Mouse (Mus musculus) embryonic facial prominence, embryonic 12.5 days (tissue): ENCODE results near the gene Slc6a21. TPM values are rescaled to one million over a fixed set of nuclear protein-coding genes. Genes with fewer than 3 reads are reported as not detected.

Experiments
- ATAC-seq: fragments of 200-750 bp; cut with Nextera tagmentation; 2 replicates; pipeline ENCODE4 v1.8.0; 2017; ENCODE audit not compliant: insufficient number of reproducible peaks, insufficient read depth, low FRiP score, low TSS enrichment
- H3K27ac ChIP-seq: fragments of 300-500 bp; sonication (generic); 2 replicates; pipeline ENCODE4 v1.5.1; 2016; ENCODE audit warnings: mild to moderate bottlenecking
- H3K27me3 ChIP-seq: fragments of 300-500 bp; sonication (generic); 2 replicates; pipeline ENCODE4 v1.6.1; 2016; ENCODE audit warnings: mild to moderate bottlenecking, moderate library complexity
- H3K36me3 ChIP-seq: fragments of 300-500 bp; sonication (generic); 2 replicates; pipeline ENCODE4 v1.6.1; 2016; ENCODE audit warnings: mild to moderate bottlenecking
- H3K4me1 ChIP-seq: fragments of 300-500 bp; sonication (generic); 2 replicates; pipeline ENCODE4 v1.6.1; 2016
- H3K4me2 ChIP-seq: fragments of 300-500 bp; sonication (generic); replicated peaks from 2 replicates; pipeline ENCODE4 v1.6.1; 2016; ENCODE audit warnings: mild to moderate bottlenecking, moderate library complexity
- H3K4me3 ChIP-seq: fragments of 300-500 bp; sonication (generic); 2 replicates; pipeline ENCODE4 v1.5.1; 2016; ENCODE audit warnings: mild to moderate bottlenecking
- H3K9ac ChIP-seq: fragments of 300-500 bp; sonication (generic); 2 replicates; pipeline ENCODE4 v1.6.1; 2016; ENCODE audit warnings: mild to moderate bottlenecking, moderate library complexity
- H3K9me3 ChIP-seq: fragments of 300-500 bp; sonication (generic); 2 replicates; pipeline ENCODE4 v1.6.1; 2016; ENCODE audit warnings: mild to moderate bottlenecking, moderate library complexity
- WGBS: fragments of 180-500 bp; shearing (Covaris S2); methylation state at CpG from one replicate; pipeline ENCODE4 v1.1.7; 2016; 5-methylcytosine and 5-hydroxymethylcytosine counted together
- polyA plus RNA-seq: library from polyadenylated mRNA; unstranded; fragments of >200 nt; fragmentation: Nextera tagmentation; extraction: Ambion mirVana; gene quantifications from 2 replicates; pipeline ENCODE4 v1.2.1, GENCODE M21; 2016

The Slc6a21 gene
- polyA plus RNA-seq, 1 experiment from 2014 or later: not detected

- Histone ChIP-seq H3K9me3 (no peaks in the 10 kb centered on the region), H3K27ac (no peak overlapping the region), H3K4me2 (no peak overlapping the region), H3K36me3 (no peaks in the 10 kb centered on the region), H3K9ac (no peak overlapping the region), H3K4me3 (no peak overlapping the region), H3K4me1 (peaks cover 6% of the 10 kb centered on the region; the same call in 1 of the 2 replicates), H3K27me3 (no peaks in the 10 kb centered on the region)
- ATAC-seq: no peak
- WGBS: 76% methylated on average over 8 of the region's 8 CpGs
These were observed 18.0 kb upstream of the Slc6a21 start for GRCm38 (mm10) chr7:45259281-45259680.

GRCm38 (mm10) chr7:45262266-45262665, 15.0 kb upstream of the Slc6a21 start:
- Histone ChIP-seq H3K9me3 (no peaks in the 10 kb centered on the region), H3K4me2 (no peak overlapping the region), H3K4me1 (peaks cover 6% of the 10 kb centered on the region; the same call in 1 of the 2 replicates), H3K27me3 (no peaks in the 10 kb centered on the region), H3K27ac (no peak overlapping the region), H3K36me3 (no peaks in the 10 kb centered on the region), H3K4me3 (no peak overlapping the region), H3K9ac (no peak overlapping the region)
- WGBS: 55% methylated on average over 7 of the region's 7 CpGs
- no peak for ATAC-seq

DNA sequence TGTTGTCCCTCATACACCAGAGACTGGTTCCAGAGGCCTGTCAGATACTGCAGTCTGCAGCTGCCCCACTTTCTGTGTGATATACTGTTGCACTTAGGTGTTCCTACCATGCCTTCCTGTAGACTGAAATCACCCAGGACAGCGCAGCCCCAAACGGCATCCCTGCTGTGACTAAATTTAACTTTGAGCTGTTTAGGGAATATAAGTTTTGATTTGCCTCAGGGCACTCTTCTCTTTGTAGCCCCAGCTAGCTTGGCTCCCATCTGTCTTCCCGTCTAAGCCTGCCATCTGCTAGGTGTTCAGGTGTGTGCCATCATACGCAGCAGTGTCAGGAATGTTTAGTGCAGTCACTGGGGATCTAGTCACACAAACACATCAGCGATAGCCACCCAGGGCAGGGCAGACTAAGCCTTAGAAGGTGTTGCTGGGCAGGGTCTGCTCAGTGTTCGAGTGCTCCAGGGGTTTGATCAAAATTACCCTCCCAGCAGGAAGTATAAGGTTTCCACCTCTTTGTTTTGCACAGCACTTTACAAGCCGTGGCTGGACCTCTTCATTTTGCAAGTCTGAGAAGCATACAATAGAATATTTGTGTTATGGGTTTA, 14.2 kb upstream of the Slc6a21 start:
- Histone ChIP-seq H3K4me2 (no peak overlapping the region), H3K9me3 (no peaks in the 10 kb centered on the region), H3K4me3 (no peak overlapping the region), H3K36me3 (no peaks in the 10 kb centered on the region), H3K4me1 (peaks cover 7% of the 10 kb centered on the region; the same call in 1 of the 2 replicates), H3K27me3 (peaks cover 5% of the 10 kb centered on the region; the same call in 1 of the 2 replicates), H3K27ac (0 out of 2 replicates have a peak overlapping the region, but pooled peaks have one; percentile 33), H3K9ac (no peak overlapping the region)
- peak; percentile 52; the same call in 1 of the 2 replicates for ATAC-seq
- 39% methylated on average over 7 of the region's 7 CpGs for WGBS

- Histone ChIP-seq H3K4me2 (no peak overlapping the region), H3K27ac (no peak overlapping the region), H3K4me1 (peaks cover 8% of the 10 kb centered on the region; the same call in 1 of the 2 replicates), H3K9ac (no peak overlapping the region), H3K27me3 (peaks cover 5% of the 10 kb centered on the region; the same call in 1 of the 2 replicates), H3K9me3 (no peaks in the 10 kb centered on the region), H3K4me3 (no peak overlapping the region), H3K36me3 (no peaks in the 10 kb centered on the region)
- WGBS: 72% methylated on average over 3 of the region's 3 CpGs
- no peak for ATAC-seq
These were observed 13.0 kb upstream of the Slc6a21 start for GRCm38 (mm10) chr7:45264348-45264747.

DNA sequence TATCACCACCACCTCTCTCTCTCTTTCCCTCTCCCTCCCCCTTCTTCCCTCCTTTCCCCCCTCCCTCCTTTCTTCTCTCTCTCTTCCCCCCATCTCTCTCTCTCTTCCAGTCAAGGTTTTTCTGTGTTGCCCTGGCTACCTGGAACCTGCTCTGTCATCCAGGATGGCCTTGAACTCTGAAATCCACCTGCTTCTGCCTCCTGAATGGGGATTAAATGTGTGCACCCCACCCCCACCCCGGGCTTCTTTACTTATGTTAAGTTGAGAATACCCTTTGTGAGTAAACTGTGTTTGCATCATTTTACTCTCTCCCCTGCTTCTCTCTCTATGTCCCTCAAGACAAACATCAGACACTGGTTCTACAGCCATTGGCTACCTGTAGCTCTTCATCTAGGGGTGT, 11.8 kb upstream of the Slc6a21 start:
- Histone ChIP-seq H3K27ac (no peak overlapping the region), H3K36me3 (no peaks in the 10 kb centered on the region), H3K4me2 (no peak overlapping the region), H3K4me3 (no peak overlapping the region), H3K4me1 (peaks cover 8% of the 10 kb centered on the region; the same call in 1 of the 2 replicates), H3K9ac (no peak overlapping the region), H3K27me3 (peaks cover 5% of the 10 kb centered on the region; the same call in 1 of the 2 replicates), H3K9me3 (no peaks in the 10 kb centered on the region)
- WGBS: 70% methylated on average over 1 of the region's 1 CpGs
- no peak for ATAC-seq

GRCm38 (mm10) chr7:45272786-45273412, 4.4 kb upstream of the Slc6a21 start:
- H3K27me3 ChIP-seq: peaks cover 9% of the 10 kb centered on the region
- 0 out of 2 replicates have a peak overlapping the region, but pooled peaks have one; percentile 3 for H3K9ac ChIP-seq
- no peaks in the 10 kb centered on the region for H3K36me3 ChIP-seq
- 68% methylated on average over 10 of the region's 10 CpGs for WGBS
- H3K27ac ChIP-seq: no peak overlapping the region
- 0 out of 2 replicates have a peak, but pooled peaks cover 2% of the 10 kb centered on the region for H3K4me1 ChIP-seq
- no peak overlapping the region for H3K4me2 ChIP-seq
- no peaks in the 10 kb centered on the region for H3K9me3 ChIP-seq
- no peak for ATAC-seq
- H3K4me3 ChIP-seq: no peak overlapping the region

GRCm38 (mm10) chr7:45273672-45274071, 3.6 kb upstream of the Slc6a21 start:
- no peak overlapping the region for H3K9ac ChIP-seq
- H3K4me2 ChIP-seq: no peak overlapping the region
- no peak overlapping the region for H3K4me3 ChIP-seq
- peaks cover 7% of the 10 kb centered on the region for H3K27me3 ChIP-seq
- 84% methylated on average over 8 of the region's 8 CpGs for WGBS
- no peaks in the 10 kb centered on the region for H3K36me3 ChIP-seq
- no peak overlapping the region for H3K27ac ChIP-seq
- H3K4me1 ChIP-seq: no peaks in the 10 kb centered on the region
- H3K9me3 ChIP-seq: no peaks in the 10 kb centered on the region
- no peak for ATAC-seq

GRCm38 (mm10) chr7:45286486-45286885, 9.2 kb downstream of the Slc6a21 start:
- no peak overlapping the region for H3K27ac ChIP-seq
- no peaks in the 10 kb centered on the region for H3K4me1 ChIP-seq
- WGBS: 84% methylated on average over 13 of the region's 13 CpGs

DNA sequence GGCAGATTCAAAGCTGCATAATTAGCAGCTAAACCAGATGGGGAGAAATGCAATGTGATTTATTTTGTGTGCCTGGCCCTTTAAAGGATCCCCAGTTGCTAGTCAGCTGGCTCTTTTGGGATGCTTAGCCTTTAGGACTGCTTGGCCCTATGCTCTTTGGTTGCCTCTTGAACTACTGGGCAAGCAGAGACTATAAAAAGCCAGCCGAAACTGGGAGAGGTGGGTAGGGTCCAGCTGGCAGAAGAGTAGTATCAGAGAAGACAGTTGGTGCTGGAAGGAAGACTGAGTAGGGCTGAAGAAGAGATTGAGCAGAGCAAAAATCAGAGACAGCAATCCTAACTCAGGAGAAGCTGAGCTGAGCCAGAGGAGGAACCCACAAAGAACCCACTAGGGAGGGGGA, 19.3 kb downstream of the Slc6a21 start:
- no peak for ATAC-seq
- Histone ChIP-seq H3K9me3 (no peaks in the 10 kb centered on the region), H3K4me2 (no peak overlapping the region), H3K27me3 (0 out of 2 replicates have a peak, but pooled peaks cover 2% of the 10 kb centered on the region), H3K9ac (no peak overlapping the region), H3K36me3 (no peaks in the 10 kb centered on the region), H3K4me1 (no peaks in the 10 kb centered on the region), H3K4me3 (no peak overlapping the region), H3K27ac (no peak overlapping the region)
- WGBS: 85% methylated on average over 1 of the region's 1 CpGs

More at GRCm38 (mm10) chr7:45286486-45286885, 9.2 kb downstream of the Slc6a21 start:
- Histone ChIP-seq H3K36me3 (no peaks in the 10 kb centered on the region), H3K27me3 (0 out of 2 replicates have a peak, but pooled peaks cover 4% of the 10 kb centered on the region), H3K4me3 (no peak overlapping the region), H3K4me2 (no peak overlapping the region), H3K9me3 (no peaks in the 10 kb centered on the region), H3K9ac (no peak overlapping the region)
- no peak for ATAC-seq

GRCm38 (mm10) chr7:45297563-45297962, 20.2 kb downstream of the Slc6a21 start:
- Histone ChIP-seq H3K27me3 (0 out of 2 replicates have a peak, but pooled peaks cover 2% of the 10 kb centered on the region), H3K9me3 (no peaks in the 10 kb centered on the region), H3K9ac (no peak overlapping the region), H3K4me3 (no peak overlapping the region), H3K4me2 (no peak overlapping the region), H3K4me1 (no peaks in the 10 kb centered on the region), H3K36me3 (no peaks in the 10 kb centered on the region), H3K27ac (no peak overlapping the region)
- ATAC-seq: no peak
- 61% methylated on average over 3 of the region's 3 CpGs for WGBS

GRCm38 (mm10) chr7:45299752-45300151, 22.4 kb downstream of the Slc6a21 start:
- WGBS: 12% methylated on average over 5 of the region's 5 CpGs
- Histone ChIP-seq H3K4me3 (no peak overlapping the region), H3K4me1 (no peaks in the 10 kb centered on the region), H3K4me2 (no peak overlapping the region), H3K36me3 (peaks cover 9% of the 10 kb centered on the region; the same call in 1 of the 2 replicates), H3K9me3 (no peaks in the 10 kb centered on the region), H3K27me3 (0 out of 2 replicates have a peak, but pooled peaks cover 5% of the 10 kb centered on the region), H3K9ac (no peak overlapping the region), H3K27ac (no peak overlapping the region)
- ATAC-seq: peak; percentile 86

DNA sequence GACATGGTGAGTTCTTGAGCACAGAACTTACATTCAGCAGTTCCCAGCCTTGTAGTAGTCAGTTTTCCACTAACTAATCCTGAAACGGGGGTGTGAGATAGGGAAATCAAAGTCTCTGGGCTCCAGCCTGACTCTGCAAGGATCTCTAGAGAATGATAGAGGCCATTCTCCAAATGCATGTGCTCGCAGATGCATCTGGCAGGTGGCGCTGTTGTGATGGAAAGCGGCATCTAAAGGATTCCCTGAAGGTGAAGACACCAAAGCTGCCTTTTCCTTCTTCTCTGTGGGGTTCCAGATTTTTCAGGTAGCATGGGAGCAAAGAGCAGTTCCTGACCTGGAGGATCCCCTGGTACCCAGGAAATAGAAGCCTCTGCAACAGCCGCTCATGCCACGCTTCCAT, 23.0 kb downstream of the Slc6a21 start:
- WGBS: 17% methylated on average over 6 of the region's 6 CpGs
- Histone ChIP-seq H3K4me3 (no peak overlapping the region), H3K36me3 (peaks cover 9% of the 10 kb centered on the region; the same call in 1 of the 2 replicates), H3K27ac (no peak overlapping the region), H3K9me3 (no peaks in the 10 kb centered on the region), H3K27me3 (0 out of 2 replicates have a peak, but pooled peaks cover 6% of the 10 kb centered on the region), H3K9ac (no peak overlapping the region), H3K4me2 (no peak overlapping the region), H3K4me1 (no peaks in the 10 kb centered on the region)
- ATAC-seq: no peak
